24 mouse cellular contexts compared by ENCODE assay signal in genomic region chr1:98124727-98125126, GRCm38 (mm10). TPM values are rescaled to one million over a fixed set of nuclear protein-coding genes. Genes with fewer than 3 reads are reported as not detected.
DNase-seq lines count a peak whose midpoint lies in the region; ATAC-seq lines count a peak whose summit lies in the region.
"Had no signal": no experiment of that assay in that cellular context is flagged by ENCODE, and none has a peak within 500 bp of the region (broad histone marks: within the 10 kb centered on the region; RNA-seq: fewer than 3 reads in every experiment).

No protein-coding gene starts in this region.

- H3K4me1 ChIP-seq in forebrain, embryonic 16.5 days (replicated peaks; ENCODE audit: control insufficient read depth, insufficient read depth, low read length) = no peaks in the 10 kb centered on the region
- H3K4me1 ChIP-seq in forebrain, embryonic 10.5 days = no peaks in the 10 kb centered on the region
- H3K4me1 ChIP-seq: embryonic facial prominence, embryonic 13.5 days; embryonic facial prominence, embryonic 15.5 days had no signal

- H3K4me2 ChIP-seq in forebrain, embryonic 16.5 days (ENCODE audit: low read length) = no peak overlapping the region
- H3K4me2 ChIP-seq: embryonic facial prominence, embryonic 13.5 days; embryonic facial prominence, embryonic 15.5 days had no signal

- DNase-seq in forebrain, embryonic 10.5 days (ENCODE audit: extremely low spot score, low spot score) = no peak
- DNase-seq in 416B (ENCODE audit: low read depth) = peak; percentile 13
- DNase-seq in heart, postnatal 4 days = no peak
- no peak for DNase-seq in Muller cell, postnatal 12 days (ENCODE audit: inconsistent ontology term)
- no peak for DNase-seq in right cerebral cortex, postnatal 25 days
- DNase-seq: adrenal gland, adult 8-10 months; adrenal gland, postnatal 14 days; adrenal gland, postnatal 36 days; cerebellum, adult 11-12 months; cerebellum, adult 2 months; cerebellum, adult 9-10 months; cerebellum, postnatal 10 days; cerebellum, postnatal 25 days; embryo, embryonic 11 days had no signal

- no peak overlapping the region for H3K4me3 ChIP-seq in forebrain, embryonic 16.5 days (replicated peaks; ENCODE audit: low read length)
- no peak overlapping the region for H3K4me3 ChIP-seq in forebrain, embryonic 10.5 days
- H3K4me3 ChIP-seq: embryonic facial prominence, embryonic 13.5 days; embryonic facial prominence, embryonic 15.5 days; erythroblast, embryonic 14.5 days had no signal

- no peaks in the 10 kb centered on the region for H3K36me3 ChIP-seq in forebrain, embryonic 16.5 days (ENCODE audit: control insufficient read depth, insufficient read depth)
- no peaks in the 10 kb centered on the region for H3K36me3 ChIP-seq in forebrain, embryonic 10.5 days (replicated peaks)
- H3K36me3 ChIP-seq: embryonic facial prominence, embryonic 13.5 days; embryonic facial prominence, embryonic 15.5 days had no signal

- WGBS in forebrain, embryonic 16.5 days = 58% methylated on average over 1 of the region's 1 CpGs
- WGBS in forebrain, embryonic 10.5 days = 84% methylated on average over 1 of the region's 1 CpGs

- ATAC-seq in forebrain, embryonic 16.5 days = peak; percentile 49; the same call in 1 of the 2 replicates
- peak; percentile 85 for ATAC-seq in granulocyte monocyte progenitor cell, adult 5-6 weeks (replicated peaks; ENCODE audit: poor library complexity, severe bottlenecking)
- ATAC-seq in megakaryocyte, adult 5-6 weeks (ENCODE audit: poor library complexity, severe bottlenecking) = peak; percentile 73
- ATAC-seq: activated CD4-positive, CD25-positive, alpha-beta regulatory T cell, adult 4 months; forebrain, embryonic 14.5 days; Patski had no signal

- no peaks in the 10 kb centered on the region for H3K27me3 ChIP-seq in forebrain, embryonic 16.5 days (replicated peaks; ENCODE audit: control insufficient read depth, insufficient read depth, low read length)
- H3K27me3 ChIP-seq in forebrain, embryonic 10.5 days (ENCODE audit: poor library complexity, severe bottlenecking) = no peaks in the 10 kb centered on the region
- H3K27me3 ChIP-seq: embryonic facial prominence, embryonic 13.5 days; embryonic facial prominence, embryonic 15.5 days; Patski had no signal

- no peak overlapping the region for H3K27ac ChIP-seq in forebrain, embryonic 16.5 days (ENCODE audit: low read length)
- no peak overlapping the region for H3K27ac ChIP-seq in forebrain, embryonic 10.5 days
- H3K27ac ChIP-seq: embryonic facial prominence, embryonic 13.5 days; embryonic facial prominence, embryonic 15.5 days had no signal

- H3K9ac ChIP-seq in forebrain, embryonic 16.5 days (replicated peaks; ENCODE audit: low read depth, low read length) = no peak overlapping the region
- H3K9ac ChIP-seq: embryonic facial prominence, embryonic 13.5 days; embryonic facial prominence, embryonic 15.5 days had no signal

- H3K9me3 ChIP-seq in forebrain, embryonic 16.5 days (ENCODE audit: control insufficient read depth, low read length) = no peaks in the 10 kb centered on the region
- H3K9me3 ChIP-seq in forebrain, embryonic 10.5 days = no peaks in the 10 kb centered on the region
- H3K9me3 ChIP-seq: embryonic facial prominence, embryonic 13.5 days; embryonic facial prominence, embryonic 15.5 days had no signal

RNA-seq across cellular contexts. Expression of gene Pam, which starts 29.3 kb away (rescaled TPM):
- polyA plus RNA-seq in forebrain, embryonic 16.5 days (2015; fragmentation: Nextera tagmentation; extraction: Ambion mirVana) = 45.1 and 53.9 TPM in 2 replicates
- 13.1 and 13.8 TPM in 2 replicates for polyA plus RNA-seq in forebrain, embryonic 10.5 days (2016; fragmentation: Nextera tagmentation; extraction: Ambion mirVana)
- total RNA-seq in granulocyte monocyte progenitor cell, adult 5-6 weeks (2014; fragmentation: Nextera tagmentation) = 20.2 and 25.5 TPM in 2 replicates
- total RNA-seq in granulocyte monocyte progenitor cell, adult 5-6 weeks (2017) = 55.3 and 60.4 TPM in 2 replicates
- total RNA-seq in megakaryocyte, adult 5-6 weeks (2015) = 6.6 and 6.8 TPM in 2 replicates
- 15.4 and 24.4 TPM in 2 replicates for total RNA-seq in megakaryocyte, adult 5-6 weeks (2017)
- total RNA-seq in heart, postnatal 4 days (2021) = 100 to 1,000 TPM; 888 to 905 TPM
- total RNA-seq: MEL had no signal

Comparison
In these comparisons a context has a peak if more than half of its experiments do, and no peak if none do; other contexts are left out.
1. RNA of gene Pam, which starts 29.3 kb away (total RNA-seq): 888 to 905 TPM in heart, postnatal 4 days; 20.2 to 60.4 TPM in granulocyte monocyte progenitor cell, adult 5-6 weeks and 6.6 to 24.4 TPM in megakaryocyte, adult 5-6 weeks; every median in the first group is over 10 times any median in the second.
2. Peak in every context shown above with its lines, with median percentiles within 50 percentile points of each other: ATAC-seq.